Mouse (Mus musculus): ENCODE measurements around the gene Cpm.

Gene Cpm

GRCm38 (mm10) chr10:117688204-117689151 is 59.2 kb downstream of the Cpm start:
- DNase-seq (ENCODE audit: low read depth, low spot score), result no peak

- no peak for DNase-seq (ENCODE audit: low read depth, low spot score)
Measured at GRCm38 (mm10) chr10:117689297-117690100, 60.2 kb downstream of the Cpm start.

- DNase-seq (ENCODE audit: low read depth, low spot score), result no peak
Measured at GRCm38 (mm10) chr10:117690101-117690352, 60.7 kb downstream of the Cpm start.

GRCm38 (mm10) chr10:117690770-117691296 is 61.5 kb downstream of the Cpm start:
- no peak for DNase-seq (ENCODE audit: low read depth, low spot score)

- DNase-seq (ENCODE audit: low read depth, low spot score), result no peak
Measured at GRCm38 (mm10) chr10:117691389-117691968, 62.2 kb downstream of the Cpm start.

GRCm38 (mm10) chr10:117692173-117692572 is 62.9 kb downstream of the Cpm start:
- no peak for DNase-seq (ENCODE audit: low read depth, low spot score)

- DNase-seq (ENCODE audit: low read depth, low spot score), result no peak
Measured at GRCm38 (mm10) chr10:117692953-117693352, 63.7 kb downstream of the Cpm start.

GRCm38 (mm10) chr10:117694255-117694953 is 65.1 kb downstream of the Cpm start:
- no peak for DNase-seq (ENCODE audit: low read depth, low spot score)

GRCm38 (mm10) chr10:117695027-117695426 is 65.7 kb downstream of the Cpm start:
- no peak for DNase-seq (ENCODE audit: low read depth, low spot score)

- DNase-seq (ENCODE audit: low read depth, low spot score), result no peak
Measured at GRCm38 (mm10) chr10:117695605-117696004, 66.3 kb downstream of the Cpm start.

- DNase-seq (ENCODE audit: low read depth, low spot score), result no peak
Measured at GRCm38 (mm10) chr10:117696021-117696826, 66.9 kb downstream of the Cpm start.

- no peak for DNase-seq (ENCODE audit: low read depth, low spot score)
Measured at GRCm38 (mm10) chr10:117696827-117697560, 67.7 kb downstream of the Cpm start.

- DNase-seq (ENCODE audit: low read depth, low spot score), result no peak
Measured at GRCm38 (mm10) chr10:117697561-117698115, 68.3 kb downstream of the Cpm start.

GRCm38 (mm10) chr10:117698313-117699138 is 69.2 kb downstream of the Cpm start:
- no peak for DNase-seq (ENCODE audit: low read depth, low spot score)

GRCm38 (mm10) chr10:117699914-117700313 is 70.6 kb downstream of the Cpm start:
- no peak for DNase-seq (ENCODE audit: low read depth, low spot score)

GRCm38 (mm10) chr10:117700450-117700849 is 71.2 kb downstream of the Cpm start:
- DNase-seq (ENCODE audit: low read depth, low spot score), result no peak

GRCm38 (mm10) chr10:117701034-117701829 is 71.9 kb downstream of the Cpm start:
- no peak for DNase-seq (ENCODE audit: low read depth, low spot score)
